In genomic region chr4:120069582-120069980, GRCm38 (mm10) we compare ENCODE assay signal across 24 mouse cellular contexts. TPM values are rescaled to one million over a fixed set of nuclear protein-coding genes. Genes with fewer than 3 reads are reported as not detected.
DNase-seq lines count a peak whose midpoint lies in the region; ATAC-seq and TF ChIP-seq lines count a peak whose summit lies in the region.
"Had no signal": no experiment of that assay in that cellular context is flagged by ENCODE, and none has a peak within 500 bp of the region (broad histone marks: within the 10 kb centered on the region; RNA-seq: fewer than 3 reads in every experiment).

No protein-coding gene starts in this region.

- H3K36me3 ChIP-seq in heart, embryonic 13.5 days: no peaks in the 10 kb centered on the region
- no peaks in the 10 kb centered on the region for H3K36me3 ChIP-seq in heart, postnatal 0 days (replicated peaks; ENCODE audit: control insufficient read depth, insufficient read depth, low read length)
- no peaks in the 10 kb centered on the region for H3K36me3 ChIP-seq in intestine, embryonic 16.5 days (ENCODE audit: control insufficient read depth, insufficient read depth, low read length)
- H3K36me3 ChIP-seq in myocyte (ENCODE audit: control insufficient read depth, insufficient read depth): no peaks in the 10 kb centered on the region
- H3K36me3 ChIP-seq: embryonic facial prominence, embryonic 13.5 days; forebrain, embryonic 12.5 days; hindbrain, embryonic 13.5 days had no signal

- H3K27ac ChIP-seq in heart, embryonic 13.5 days (replicated peaks): peak overlapping the region; percentile 82
- H3K27ac ChIP-seq in heart, postnatal 0 days (ENCODE audit: low read depth): peak overlapping the region; percentile 76
- H3K27ac ChIP-seq in intestine, embryonic 16.5 days (ENCODE audit: low read length): no peak overlapping the region
- H3K27ac ChIP-seq: embryonic facial prominence, embryonic 13.5 days; forebrain, embryonic 12.5 days; hindbrain, embryonic 13.5 days; hindbrain, postnatal 0 days had no signal

- no peaks in the 10 kb centered on the region for H3K9me3 ChIP-seq in heart, embryonic 13.5 days
- no peaks in the 10 kb centered on the region for H3K9me3 ChIP-seq in heart, postnatal 0 days (replicated peaks; ENCODE audit: control insufficient read depth, low read length)
- no peaks in the 10 kb centered on the region for H3K9me3 ChIP-seq in intestine, embryonic 16.5 days (ENCODE audit: control insufficient read depth, low read length)
- H3K9me3 ChIP-seq: embryonic facial prominence, embryonic 13.5 days; forebrain, embryonic 12.5 days; hindbrain, embryonic 13.5 days had no signal

- no peak for TF ChIP-seq EP300 in heart, postnatal 0 days (IDR thresholded peaks at IDR 0.05; ENCODE audit: low read depth)

- peaks cover 29% of the 10 kb centered on the region for H3K4me1 ChIP-seq in heart, embryonic 13.5 days
- H3K4me1 ChIP-seq in heart, postnatal 0 days (ENCODE audit: control insufficient read depth, insufficient read depth): peaks cover 19% of the 10 kb centered on the region
- peaks cover 15% of the 10 kb centered on the region for H3K4me1 ChIP-seq in intestine, embryonic 16.5 days (ENCODE audit: control insufficient read depth, insufficient read depth, low read length)

- no peak overlapping the region for H3ac ChIP-seq in myocyte (ENCODE audit: control insufficient read depth, insufficient read length)

- no peaks in the 10 kb centered on the region for H3K27me3 ChIP-seq in heart, embryonic 13.5 days (replicated peaks)
- H3K27me3 ChIP-seq in heart, postnatal 0 days (ENCODE audit: control insufficient read depth, insufficient read depth, low read length): no peaks in the 10 kb centered on the region
- no peaks in the 10 kb centered on the region for H3K27me3 ChIP-seq in intestine, embryonic 16.5 days (replicated peaks; ENCODE audit: control insufficient read depth, insufficient read depth, low read length)
- no peaks in the 10 kb centered on the region for H3K27me3 ChIP-seq in myocyte (ENCODE audit: control insufficient read depth, insufficient read depth, insufficient read length)
- H3K27me3 ChIP-seq: embryonic facial prominence, embryonic 13.5 days; forebrain, embryonic 12.5 days; hindbrain, embryonic 13.5 days had no signal

- no peak for TF ChIP-seq CTCF in heart, postnatal 0 days (IDR thresholded peaks at IDR 0.05; ENCODE audit: low read depth)

- intact Hi-C loops in heart, postnatal 36 days (cut with DNase I): no loop called here

- H3K79me2 ChIP-seq in myocyte (ENCODE audit: control insufficient read depth, insufficient read depth): no peaks in the 10 kb centered on the region

- peak overlapping the region; percentile 20; the same call in 1 of the 2 replicates for H3K9ac ChIP-seq in heart, embryonic 13.5 days
- 0 out of 2 replicates have a peak overlapping the region, but pooled peaks have one; percentile 2 for H3K9ac ChIP-seq in heart, postnatal 0 days (replicated peaks; ENCODE audit: low read depth, low read length)
- no peak overlapping the region for H3K9ac ChIP-seq in intestine, embryonic 16.5 days (ENCODE audit: low read depth, low read length)
- H3K9ac ChIP-seq: embryonic facial prominence, embryonic 13.5 days; forebrain, embryonic 12.5 days; hindbrain, embryonic 13.5 days had no signal

- no peak for ATAC-seq in heart, embryonic 13.5 days (ENCODE audit: extremely low read depth, insufficient number of reproducible peaks, low FRiP score, low TSS enrichment)
- ATAC-seq in heart, postnatal 0 days (ENCODE audit: insufficient read depth, low read depth): no peak
- peak; percentile 58 for ATAC-seq in intestine, embryonic 16.5 days
- ATAC-seq: forebrain, embryonic 16.5 days; hindbrain, postnatal 0 days had no signal

- H3K4me2 ChIP-seq in heart, embryonic 13.5 days: peak overlapping the region; percentile 8; the same call in 1 of the 2 replicates
- no peak overlapping the region for H3K4me2 ChIP-seq in heart, postnatal 0 days (ENCODE audit: low read depth, low read length)
- H3K4me2 ChIP-seq in intestine, embryonic 16.5 days (ENCODE audit: low read depth, low read length): no peak overlapping the region
- no peak overlapping the region for H3K4me2 ChIP-seq in myocyte (ENCODE audit: low read depth)
- H3K4me2 ChIP-seq: embryonic facial prominence, embryonic 13.5 days; forebrain, embryonic 12.5 days; hindbrain, embryonic 13.5 days had no signal

- TF ChIP-seq POLR2A in myocyte (IDR thresholded peaks at IDR 0.05; ENCODE audit: insufficient read length, low read depth): no peak

- WGBS in heart, embryonic 13.5 days: 58% methylated on average over 3 of the region's 3 CpGs
- 53% methylated on average over 3 of the region's 3 CpGs for WGBS in heart, postnatal 0 days
- WGBS in intestine, embryonic 16.5 days: 86% methylated on average over 3 of the region's 3 CpGs

- DNase-seq in heart, adult 9 months (ENCODE audit: low spot score in 2 of 2): no peak
- DNase-seq in heart, postnatal 0 days (ENCODE audit: low spot score): no peak
- DNase-seq in heart, postnatal 36 days: no peak
- DNase-seq in spleen, postnatal 10 days (ENCODE audit: low spot score in 2 of 2): no peak
- DNase-seq: adrenal gland, adult 2 months; adrenal gland, postnatal 25 days; cerebellum, adult 18-20 months; cerebellum, adult 9-11 months; cerebellum, postnatal 36 days; gastrocnemius, postnatal 14 days; kidney, adult 8-10 months had no signal

- no peak overlapping the region for H3K4me3 ChIP-seq in heart, embryonic 13.5 days
- H3K4me3 ChIP-seq in heart, postnatal 0 days (ENCODE audit: low read depth, low read length): no peak overlapping the region
- H3K4me3 ChIP-seq in intestine, embryonic 16.5 days (ENCODE audit: low read length): no peak overlapping the region
- H3K4me3 ChIP-seq in myocyte: no peak overlapping the region
- H3K4me3 ChIP-seq: embryonic facial prominence, embryonic 13.5 days; forebrain, embryonic 12.5 days; hindbrain, embryonic 13.5 days had no signal

TF ChIP-seq in myocyte, 11 proteins besides CTCF, POLR2A, EP300 and RAD21:
- TF ChIP-seq SRF (IDR thresholded peaks at IDR 0.05; ENCODE audit: control insufficient read depth, insufficient read length, low read depth) (no peak), REST (IDR thresholded peaks at IDR 0.05; ENCODE audit: insufficient read depth, insufficient read length) (no peak), TCF3 (IDR thresholded peaks at IDR 0.05; ENCODE audit: insufficient read length, low read depth) (no peak), E2F4 (IDR thresholded peaks at IDR 0.05; ENCODE audit: insufficient read depth) (no peak), MAX (IDR thresholded peaks at IDR 0.05; ENCODE audit: low read depth) (no peak), MYOG (IDR thresholded peaks at IDR 0.05; ENCODE audit: control insufficient read depth in 1 of 3, insufficient read depth in 1 of 3, insufficient read length in 2 of 3, low read depth in 2 of 3) (peak in 1 of 3 experiments; percentile 56), TCF12 (IDR thresholded peaks at IDR 0.05; ENCODE audit: insufficient read depth, poor library complexity, severe bottlenecking) (peak; percentile 12), POLR2AphosphoS2 (IDR thresholded peaks at IDR 0.05; ENCODE audit: insufficient read length, low read depth) (no peak), USF1 (IDR thresholded peaks at IDR 0.05; ENCODE audit: low read depth) (no peak), CEBPB (IDR thresholded peaks at IDR 0.05; ENCODE audit: insufficient read depth, poor library complexity, severe bottlenecking) (no peak), MYOD1 (IDR thresholded peaks at IDR 0.05; ENCODE audit: control insufficient read depth in 1 of 3, insufficient read length in 2 of 3, low read depth in 2 of 3) (peak in 1 of 3 experiments; percentile 45)

RNA-seq across cellular contexts. Expression of gene AL607142.1, which starts 4.8 kb away (rescaled TPM):
- not detected in 2 replicates for polyA plus RNA-seq in heart, embryonic 13.5 days (2015; fragmentation: Nextera tagmentation; extraction: Ambion mirVana)
- not detected in 2 replicates for total RNA-seq in heart, postnatal 0 days (2014; rRNA removed; ENCODE audit: low replicate concordance)
- not detected in 2 replicates for polyA plus RNA-seq in heart, postnatal 0 days (2015; fragmentation: Nextera tagmentation; extraction: Ambion mirVana)
- total RNA-seq in heart, postnatal 36 days (2021): not detected
- polyA plus RNA-seq in intestine, embryonic 16.5 days (2015; fragmentation: Nextera tagmentation; extraction: Ambion mirVana): not detected in 2 replicates
- polyA plus RNA-seq in myocyte (2012; fragmentation: generic; extraction: Trizol): not detected
- total RNA-seq: adrenal gland, adult 2 months; adrenal gland, postnatal 25 days; ES-E14; gastrocnemius, postnatal 14 days; hematopoietic stem cell, adult 5-6 weeks; hindbrain, postnatal 0 days had no signal
- polyA plus RNA-seq: adrenal gland, adult 2 months; embryonic facial prominence, embryonic 13.5 days; forebrain, embryonic 12.5 days; forebrain, embryonic 16.5 days; frontal cortex, adult 2 months; gonadal fat pad, adult 2 months; hindbrain, embryonic 13.5 days; hindbrain, postnatal 0 days; intestine, embryonic 14.5 days had no signal
